Mouse (Mus musculus) bone marrow, adult 2 months (tissue): ENCODE results near the gene Edem2.

Experiments
- CTCF ChIP-seq: fragments of 200-500 bp; IDR thresholded peaks from 2 replicates; pipeline ENCODE4 v1.5.1; 2011; ENCODE audit warnings: low read length, control low read depth; ENCODE audit not compliant: control insufficient read depth, insufficient read depth
- POLR2A ChIP-seq: fragments of 200-500 bp; IDR thresholded peaks from 2 replicates; pipeline ENCODE4 v1.6.1; 2011; ENCODE audit warnings: low read depth, mild to moderate bottlenecking, control low read depth, low read length, borderline replicate concordance; ENCODE audit not compliant: control insufficient read depth

- TF ChIP-seq POLR2A (no peak), CTCF (no peak)
Measured at GRCm38 (mm10) chr2:155776824-155777687, 47.8 kb upstream of the Edem2 start.
